Mouse (Mus musculus) limb, embryonic 15.5 days (tissue): Measurements from ENCODE around the gene Spindoc. TPM values are rescaled to one million over a fixed set of nuclear protein-coding genes. Genes with fewer than 3 reads are reported as not detected.
A peak's percentile ranks its signal among the peaks of the same experiment; 100 is the strongest.

Experiments
- ATAC-seq: fragments of 200-750 bp; cut with Nextera tagmentation; 2 replicates; pipeline ENCODE4 v1.8.0; 2017; ENCODE audit warnings: low read depth, moderate TSS enrichment; ENCODE audit not compliant: insufficient number of reproducible peaks, low FRiP score, low TSS enrichment
- H3K27ac ChIP-seq: fragments of 300-500 bp; sonication (generic); 2 replicates; pipeline ENCODE4 v1.5.1; 2015; ENCODE audit warnings: moderate library complexity, mild to moderate bottlenecking, inconsistent platforms
- H3K27me3 ChIP-seq: fragments of 300-500 bp; sonication (generic); 2 replicates; pipeline ENCODE4 v1.6.1; 2015; ENCODE audit warnings: inconsistent platforms
- H3K36me3 ChIP-seq: fragments of 300-500 bp; sonication (generic); 2 replicates; pipeline ENCODE4 v1.6.1; 2015; ENCODE audit warnings: inconsistent platforms
- H3K4me1 ChIP-seq: fragments of 300-500 bp; sonication (generic); 2 replicates; pipeline ENCODE4 v1.6.1; 2015; ENCODE audit warnings: inconsistent platforms
- H3K4me2 ChIP-seq: fragments of 300-500 bp; sonication (generic); 2 replicates; pipeline ENCODE4 v1.6.1; 2015; ENCODE audit warnings: mild to moderate bottlenecking, inconsistent platforms
- H3K4me3 ChIP-seq: fragments of 300-500 bp; sonication (generic); 2 replicates; pipeline ENCODE4 v1.5.1; 2015; ENCODE audit warnings: mild to moderate bottlenecking, inconsistent platforms
- H3K9ac ChIP-seq: fragments of 300-500 bp; sonication (generic); 2 replicates; pipeline ENCODE4 v1.6.1; 2015; ENCODE audit warnings: inconsistent platforms
- H3K9me3 ChIP-seq: fragments of 300-500 bp; sonication (generic); 2 replicates; pipeline ENCODE4 v1.6.1; 2016; ENCODE audit warnings: inconsistent platforms
- WGBS: fragments of 180-500 bp; shearing (Covaris S2); methylation state at CpG from one replicate; pipeline ENCODE4 v1.1.7; 2015; 5-methylcytosine and 5-hydroxymethylcytosine counted together
- polyA plus RNA-seq: library from polyadenylated mRNA; unstranded; fragments of >200 nt; fragmentation: Nextera tagmentation; extraction: Ambion mirVana; gene quantifications from 2 replicates; pipeline ENCODE4 v1.2.1, GENCODE M21; 2015

The Spindoc gene
- polyA plus RNA-seq, 1 experiment from 2014 or later, result 24.8 TPM

DNA sequence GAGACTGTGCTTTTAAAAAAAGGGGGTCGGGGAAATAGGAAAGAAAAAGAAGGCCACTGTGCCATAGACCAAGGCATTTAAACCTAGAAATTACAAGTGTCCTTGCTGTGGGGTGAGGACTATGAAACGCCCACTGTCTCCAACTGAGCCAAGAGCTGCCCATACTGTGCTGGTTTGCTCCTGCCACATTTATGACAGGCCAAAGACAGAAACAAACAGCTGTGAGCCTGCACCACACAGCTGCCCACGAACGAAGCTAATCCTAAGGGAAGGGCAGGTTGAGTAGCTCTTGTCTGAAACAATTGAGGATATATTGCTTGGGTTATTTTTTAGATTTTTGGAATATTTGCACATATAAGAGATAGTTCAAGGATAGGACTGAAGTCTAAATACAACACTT lies 66.0 kb downstream of the Spindoc start:
- H3K36me3 ChIP-seq, result no peaks in the 10 kb centered on the region
- H3K27ac ChIP-seq, result no peak overlapping the region
- no peaks in the 10 kb centered on the region for H3K27me3 ChIP-seq
- no peak overlapping the region for H3K9ac ChIP-seq
- no peak overlapping the region for H3K4me2 ChIP-seq
- no peak overlapping the region for H3K4me3 ChIP-seq
- no peaks in the 10 kb centered on the region for H3K9me3 ChIP-seq
- ATAC-seq, result no peak
- peaks cover 11% of the 10 kb centered on the region for H3K4me1 ChIP-seq
- WGBS, result 74% methylated on average over 4 of the region's 4 CpGs

DNA sequence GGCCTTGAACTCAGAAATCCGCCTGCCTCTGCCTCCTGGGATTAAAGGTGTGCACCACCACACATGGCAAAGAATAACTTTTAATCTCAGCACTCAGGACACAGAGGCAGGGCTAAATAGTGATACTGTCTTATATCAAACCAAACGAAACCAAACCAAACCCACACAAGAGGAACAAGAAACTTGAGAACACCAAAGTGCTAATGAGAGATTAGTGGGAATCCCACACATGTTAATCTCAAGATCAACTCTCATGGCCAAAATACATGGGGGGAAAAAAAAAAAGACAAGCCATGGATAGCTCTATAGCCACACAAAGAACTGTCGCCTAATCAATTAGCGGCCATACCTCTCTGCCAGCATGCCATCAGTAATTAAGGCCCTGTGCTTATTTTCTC lies 67.2 kb downstream of the Spindoc start:
- 86% methylated on average over 4 of the region's 4 CpGs for WGBS
- Histone ChIP-seq H3K4me1 (peaks cover 22% of the 10 kb centered on the region), H3K27me3 (no peaks in the 10 kb centered on the region), H3K9me3 (no peaks in the 10 kb centered on the region), H3K27ac (no peak overlapping the region), H3K36me3 (no peaks in the 10 kb centered on the region), H3K4me3 (no peak overlapping the region), H3K4me2 (no peak overlapping the region), H3K9ac (no peak overlapping the region)
- ATAC-seq, result no peak

DNA sequence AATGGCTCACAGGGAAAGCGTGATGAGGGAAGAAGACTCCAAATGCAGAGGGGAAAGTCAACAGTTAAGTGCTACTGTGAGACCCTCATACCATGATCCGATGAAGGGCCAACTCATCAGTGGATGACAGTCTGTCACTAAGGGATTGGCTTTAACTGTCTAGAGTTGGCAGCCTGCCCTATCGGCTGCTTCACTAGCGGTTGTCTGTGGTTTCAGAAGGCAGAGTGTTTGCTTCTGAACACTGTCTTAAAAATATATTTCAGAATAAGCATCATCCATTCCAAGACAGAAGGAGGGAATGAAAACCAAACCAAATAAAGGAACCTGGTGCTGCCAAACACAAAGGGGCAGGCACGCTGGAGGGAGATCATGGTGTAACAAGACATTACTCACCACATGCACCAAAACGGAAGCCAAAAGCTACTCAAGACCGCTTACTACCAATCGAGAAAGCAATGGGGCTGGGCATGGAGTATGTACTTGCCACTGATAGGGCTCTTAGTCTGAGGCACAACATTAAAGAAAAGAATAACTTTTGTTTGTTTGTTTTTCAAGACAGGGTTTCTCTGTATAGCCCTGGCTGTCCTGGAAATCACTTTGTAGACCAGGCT lies 67.7 kb downstream of the Spindoc start:
- Histone ChIP-seq H3K9me3 (no peaks in the 10 kb centered on the region), H3K27ac (no peak overlapping the region), H3K4me1 (peaks cover 23% of the 10 kb centered on the region), H3K9ac (no peak overlapping the region), H3K4me3 (no peak overlapping the region), H3K36me3 (no peaks in the 10 kb centered on the region), H3K27me3 (no peaks in the 10 kb centered on the region), H3K4me2 (no peak overlapping the region)
- WGBS, result 72% methylated on average over 8 of the region's 8 CpGs
- no peak for ATAC-seq

DNA sequence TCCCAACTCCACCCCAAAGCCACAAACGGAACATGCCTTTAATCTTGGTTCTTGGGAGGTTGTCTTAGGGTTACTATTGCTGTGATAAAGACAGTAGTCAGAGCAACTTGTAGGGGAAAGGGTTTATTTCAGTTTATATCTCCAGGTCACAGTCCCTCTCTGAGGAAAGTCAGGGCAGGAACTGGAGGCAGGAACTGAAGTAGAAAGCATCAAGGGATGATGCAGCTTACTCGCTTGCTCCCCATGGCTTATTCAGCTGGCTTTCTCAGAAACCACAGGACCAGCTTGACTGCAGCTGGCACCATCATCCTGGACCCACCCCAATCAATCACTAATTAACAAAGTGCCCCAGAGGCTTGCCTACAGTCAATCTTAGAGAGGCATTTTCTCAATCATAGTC lies 69.1 kb downstream of the Spindoc start:
- Histone ChIP-seq H3K27me3 (no peaks in the 10 kb centered on the region), H3K4me2 (no peak overlapping the region), H3K9me3 (no peaks in the 10 kb centered on the region), H3K4me1 (peaks cover 36% of the 10 kb centered on the region), H3K27ac (no peak overlapping the region), H3K4me3 (no peak overlapping the region), H3K9ac (no peak overlapping the region), H3K36me3 (no peaks in the 10 kb centered on the region)
- WGBS, result 80% methylated on average over 2 of the region's 2 CpGs
- ATAC-seq, result no peak

DNA sequence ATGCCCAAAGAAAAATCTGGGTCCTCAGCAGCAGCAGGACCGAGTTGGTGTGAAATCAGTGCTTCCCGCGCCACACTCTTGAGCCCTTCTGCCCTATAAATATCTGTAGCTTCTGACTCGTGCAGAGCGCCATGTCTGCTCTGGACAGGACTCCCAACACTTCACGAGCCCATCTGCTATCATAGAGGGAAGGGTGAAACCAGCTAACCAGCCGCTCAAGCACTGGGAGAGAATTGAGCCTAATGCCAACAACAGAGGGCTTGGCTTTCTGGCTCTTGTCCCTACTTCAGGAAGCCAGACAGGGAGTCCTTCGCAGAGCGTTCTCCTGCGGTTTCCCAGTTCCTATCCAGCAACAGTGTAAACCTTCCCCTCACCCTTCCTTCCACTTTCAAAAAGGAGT lies 71.5 kb downstream of the Spindoc start:
- no peak overlapping the region for H3K9ac ChIP-seq
- 35% methylated on average over 10 of the region's 10 CpGs for whole genome bisulfite sequencing
- H3K4me2 ChIP-seq, result 0 out of 2 replicates have a peak overlapping the region, but pooled peaks have one; percentile 19
- no peaks in the 10 kb centered on the region for H3K27me3 ChIP-seq
- H3K4me3 ChIP-seq, result no peak overlapping the region
- H3K36me3 ChIP-seq, result no peaks in the 10 kb centered on the region
- no peak for ATAC-seq
- peaks cover 56% of the 10 kb centered on the region for H3K4me1 ChIP-seq
- no peaks in the 10 kb centered on the region for H3K9me3 ChIP-seq
- peak overlapping the region; percentile 83 for H3K27ac ChIP-seq

DNA sequence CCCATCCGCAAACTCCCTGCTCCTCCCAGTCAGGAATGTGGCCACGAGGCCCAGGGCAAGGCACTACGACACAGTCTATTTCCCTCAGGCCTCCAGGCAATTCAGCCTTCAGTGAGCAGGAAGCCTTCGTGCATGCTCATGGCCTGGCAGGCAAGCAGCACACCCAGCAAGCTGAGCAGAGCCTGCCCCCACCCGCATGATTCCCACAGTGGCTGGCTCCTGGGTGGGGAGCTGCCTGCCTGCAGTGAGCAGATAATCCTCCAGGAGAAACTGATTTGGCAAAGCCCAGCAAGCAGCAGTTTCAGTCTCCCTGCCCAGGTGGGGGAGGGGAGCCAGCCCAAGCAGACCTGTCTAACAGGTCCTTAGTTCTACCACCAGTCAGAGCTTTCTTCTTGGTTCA lies 72.1 kb downstream of the Spindoc start:
- Histone ChIP-seq H3K27ac (peak overlapping the region; percentile 83), H3K9ac (0 out of 2 replicates have a peak overlapping the region, but pooled peaks have one; percentile 1), H3K27me3 (no peaks in the 10 kb centered on the region), H3K4me3 (no peak overlapping the region), H3K9me3 (no peaks in the 10 kb centered on the region), H3K4me1 (peaks cover 59% of the 10 kb centered on the region), H3K36me3 (no peaks in the 10 kb centered on the region), H3K4me2 (no peak overlapping the region)
- WGBS, result 14% methylated on average over 5 of the region's 5 CpGs
- peak; percentile 49 for ATAC-seq

DNA sequence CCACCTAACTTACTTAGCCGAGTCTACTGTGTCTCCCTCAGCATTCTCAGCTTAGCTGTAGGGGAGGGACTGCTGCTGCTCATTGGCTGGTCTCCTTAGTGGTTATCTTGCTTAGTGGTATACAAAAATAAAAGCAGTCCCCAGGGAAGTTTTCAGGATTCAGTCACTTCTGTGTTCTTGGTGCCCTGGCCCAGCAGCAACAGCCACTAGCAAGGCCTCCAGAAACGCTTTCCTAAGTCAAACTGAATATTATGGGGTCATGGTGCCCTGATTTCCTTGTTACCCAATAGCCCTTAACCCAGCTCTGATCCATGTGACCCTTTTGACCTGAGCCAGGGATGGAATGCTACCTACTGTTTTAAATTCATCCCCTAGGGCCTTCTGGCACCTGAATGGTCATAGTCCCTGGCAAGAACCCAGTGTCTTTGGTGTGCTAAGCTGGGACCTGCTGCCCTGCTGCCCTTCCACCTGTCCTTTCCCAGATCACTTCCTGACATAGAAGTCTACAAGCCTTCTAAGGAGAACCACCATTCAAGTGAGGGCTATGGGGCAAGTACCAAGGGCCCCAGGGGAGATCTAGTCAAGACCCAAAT lies 73.0 kb downstream of the Spindoc start:
- WGBS, result 67% methylated on average over 2 of the region's 2 CpGs
- 0 out of 2 replicates have a peak overlapping the region, but pooled peaks have one; percentile 4 for H3K9ac ChIP-seq
- no peak overlapping the region for H3K4me3 ChIP-seq
- no peaks in the 10 kb centered on the region for H3K9me3 ChIP-seq
- H3K36me3 ChIP-seq, result no peaks in the 10 kb centered on the region
- peak overlapping the region; percentile 83 for H3K27ac ChIP-seq
- no peaks in the 10 kb centered on the region for H3K27me3 ChIP-seq
- H3K4me2 ChIP-seq, result no peak overlapping the region
- H3K4me1 ChIP-seq, result peaks cover 61% of the 10 kb centered on the region
- no peak for ATAC-seq

DNA sequence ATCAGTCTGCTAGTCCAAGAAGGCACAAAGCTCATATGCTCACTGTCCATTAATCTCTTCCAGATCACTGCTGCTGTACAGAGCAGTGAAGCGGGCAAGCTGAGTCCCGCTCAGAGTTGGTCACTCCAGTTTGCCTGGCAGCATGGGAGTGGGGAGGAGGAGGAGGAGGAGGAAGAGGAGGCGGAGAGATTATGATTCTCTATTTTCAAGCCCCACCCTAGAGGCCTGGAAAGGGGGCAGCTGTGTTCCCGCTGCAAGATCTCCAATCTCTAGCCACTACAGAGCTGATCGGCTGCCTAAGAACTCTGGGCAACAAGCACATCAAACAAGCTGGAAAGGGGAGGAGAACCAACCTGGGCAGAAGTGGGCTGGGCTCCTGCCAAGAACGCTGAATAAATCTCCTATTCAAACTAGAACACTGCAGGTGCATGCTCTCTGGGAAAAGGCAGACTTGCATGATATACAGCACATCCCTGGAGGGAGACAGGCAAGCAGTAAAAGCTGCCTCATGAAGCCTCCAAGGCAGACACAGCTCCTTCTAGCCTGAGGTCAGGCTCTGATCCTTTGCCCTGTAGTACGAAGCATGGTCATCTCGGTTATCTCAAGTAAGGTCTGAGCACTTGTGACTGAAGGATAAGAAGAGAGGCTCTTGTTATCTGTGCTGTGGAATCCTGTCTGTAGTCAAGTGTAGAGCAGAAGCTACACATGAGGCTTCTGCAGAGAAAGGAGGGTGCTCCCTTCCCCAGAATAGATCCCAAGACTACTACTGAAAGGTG lies 74.6 kb downstream of the Spindoc start:
- H3K27ac ChIP-seq, result peak overlapping the region; percentile 58
- H3K9ac ChIP-seq, result no peak overlapping the region
- H3K4me2 ChIP-seq, result 0 out of 2 replicates have a peak overlapping the region, but pooled peaks have one; percentile 3
- H3K9me3 ChIP-seq, result no peaks in the 10 kb centered on the region
- no peaks in the 10 kb centered on the region for H3K36me3 ChIP-seq
- no peak; the same call in 1 of the 2 replicates for ATAC-seq
- peaks cover 59% of the 10 kb centered on the region for H3K4me1 ChIP-seq
- 50% methylated on average over 8 of the region's 8 CpGs for WGBS
- no peaks in the 10 kb centered on the region for H3K27me3 ChIP-seq
- H3K4me3 ChIP-seq, result no peak overlapping the region

DNA sequence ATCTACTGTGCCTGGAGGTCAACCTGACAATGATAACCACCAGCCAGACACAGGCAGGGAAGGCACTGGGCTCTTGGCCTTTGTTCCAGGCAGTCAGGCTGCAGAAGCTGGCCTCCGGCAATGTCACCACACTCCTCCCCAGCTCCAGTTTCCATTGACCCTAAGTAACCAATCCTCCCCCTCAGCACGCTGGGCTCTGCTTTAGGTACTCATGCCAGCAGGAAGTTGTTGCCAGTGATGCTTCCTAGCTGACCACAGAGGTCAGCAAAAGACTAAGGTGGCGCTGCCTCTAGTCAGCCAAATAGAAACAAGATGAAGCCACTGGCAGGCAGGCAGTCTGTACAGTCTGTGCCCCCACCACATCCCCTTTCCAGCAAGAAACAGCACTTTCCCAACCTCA lies 75.8 kb downstream of the Spindoc start:
- WGBS, result 75% methylated on average over 3 of the region's 3 CpGs
- Histone ChIP-seq H3K4me1 (peaks cover 63% of the 10 kb centered on the region), H3K4me2 (no peak overlapping the region), H3K36me3 (no peaks in the 10 kb centered on the region), H3K27ac (no peak overlapping the region), H3K27me3 (no peaks in the 10 kb centered on the region), H3K9ac (no peak overlapping the region), H3K4me3 (no peak overlapping the region), H3K9me3 (no peaks in the 10 kb centered on the region)
- ATAC-seq, result no peak

DNA sequence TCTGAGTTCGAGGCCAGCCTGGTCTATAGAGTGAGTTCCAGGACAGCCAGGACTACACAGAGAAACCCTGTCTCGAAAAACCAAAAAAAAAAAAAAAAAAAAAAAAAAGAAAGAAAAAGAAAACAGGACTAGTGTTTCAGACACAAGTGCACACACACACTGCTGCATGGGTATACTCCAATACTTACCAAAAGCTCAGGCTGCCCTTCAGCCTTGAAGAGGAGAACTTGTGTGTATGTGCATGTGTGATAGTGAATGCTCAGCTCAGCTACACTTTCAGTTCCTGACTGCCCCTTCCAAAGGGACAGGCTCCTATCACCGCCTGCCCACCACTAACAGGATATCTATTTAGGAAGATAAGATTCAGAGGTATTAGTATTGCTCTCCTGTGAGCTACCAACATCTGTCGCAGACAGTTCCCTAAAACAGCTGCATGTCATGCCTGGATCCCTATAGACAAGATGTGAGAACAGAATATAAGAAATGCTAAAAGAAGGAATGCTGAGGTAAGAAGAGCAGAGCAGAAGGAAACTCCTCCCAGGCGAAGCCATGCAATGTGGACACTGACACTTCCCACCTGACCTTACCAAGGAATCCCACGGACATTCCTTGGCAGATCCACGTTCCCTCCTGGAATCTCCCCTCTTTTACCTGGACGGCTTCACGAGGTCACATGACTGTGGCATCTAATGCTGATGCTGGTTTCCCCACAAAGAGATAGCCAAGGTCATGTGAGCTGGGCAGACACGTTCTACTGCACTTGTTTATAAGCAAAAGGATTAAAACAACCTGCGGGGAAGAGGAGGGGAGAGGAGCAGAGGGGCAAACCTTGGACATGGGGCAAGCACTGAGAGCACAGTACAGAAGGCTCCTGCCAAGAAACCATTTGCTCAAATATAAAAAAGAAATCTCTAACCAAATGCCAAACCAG lies 77.1 kb downstream of the Spindoc start:
- 79% methylated on average over 11 of the region's 11 CpGs for WGBS
- no peaks in the 10 kb centered on the region for H3K27me3 ChIP-seq
- H3K36me3 ChIP-seq, result no peaks in the 10 kb centered on the region
- no peak overlapping the region for H3K9ac ChIP-seq
- no peak overlapping the region for H3K4me2 ChIP-seq
- ATAC-seq, result no peak
- no peaks in the 10 kb centered on the region for H3K9me3 ChIP-seq
- peaks cover 51% of the 10 kb centered on the region for H3K4me1 ChIP-seq
- H3K4me3 ChIP-seq, result no peak overlapping the region
- H3K27ac ChIP-seq, result no peak overlapping the region

DNA sequence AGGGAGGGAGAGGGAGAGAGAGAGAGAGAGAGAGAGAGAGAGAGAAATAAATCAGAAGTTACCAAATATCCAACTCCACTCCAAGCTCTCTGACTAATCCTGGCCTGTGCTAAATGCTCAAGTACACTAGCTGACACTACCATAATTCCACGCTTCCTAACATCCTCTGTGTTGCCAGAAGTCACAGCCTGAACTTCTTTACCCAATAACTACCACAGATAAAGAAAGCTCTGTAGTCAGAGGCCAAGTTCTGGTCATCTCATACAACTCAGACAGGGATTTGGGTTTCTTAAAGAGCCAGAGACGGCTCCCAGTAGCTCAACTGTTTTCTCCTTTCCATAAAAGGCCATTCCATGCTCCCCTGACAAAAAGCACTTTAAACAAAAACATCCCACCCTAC lies 78.0 kb downstream of the Spindoc start:
- H3K27me3 ChIP-seq, result no peaks in the 10 kb centered on the region
- no peaks in the 10 kb centered on the region for H3K36me3 ChIP-seq
- 58% methylated on average over 2 of the region's 2 CpGs for WGBS
- H3K4me3 ChIP-seq, result no peak overlapping the region
- no peak for ATAC-seq
- H3K4me1 ChIP-seq, result peaks cover 43% of the 10 kb centered on the region
- no peaks in the 10 kb centered on the region for H3K9me3 ChIP-seq
- H3K4me2 ChIP-seq, result no peak overlapping the region
- H3K27ac ChIP-seq, result no peak overlapping the region
- no peak overlapping the region for H3K9ac ChIP-seq
